8 mouse cellular contexts compared by ENCODE assay signal in genomic region chr5:125040128-125040584, GRCm38 (mm10). TPM values are rescaled to one million over a fixed set of nuclear protein-coding genes. Genes with fewer than 3 reads are reported as not detected.
DNase-seq lines count a peak whose midpoint lies in the region; ATAC-seq lines count a peak whose summit lies in the region.

No protein-coding gene starts in this region.

- H3K4me2 ChIP-seq in neural tube, embryonic 11.5 days (ENCODE audit: low read depth) = no peak overlapping the region
- no peak overlapping the region for H3K4me2 ChIP-seq in heart, embryonic 14.5 days (ENCODE audit: low read length)
- no peak overlapping the region for H3K4me2 ChIP-seq in limb, embryonic 15.5 days

- peaks cover 19% of the 10 kb centered on the region for H3K36me3 ChIP-seq in neural tube, embryonic 11.5 days (ENCODE audit: control insufficient read depth, insufficient read depth, low read length)
- peaks cover 91% of the 10 kb centered on the region for H3K36me3 ChIP-seq in heart, embryonic 14.5 days (ENCODE audit: control insufficient read depth, insufficient read depth, low read length)
- peaks cover 90% of the 10 kb centered on the region for H3K36me3 ChIP-seq in limb, embryonic 15.5 days

- ATAC-seq in neural tube, embryonic 11.5 days (ENCODE audit: insufficient read depth, low FRiP score, low TSS enrichment) = no peak
- ATAC-seq in heart, embryonic 14.5 days (ENCODE audit: insufficient number of reproducible peaks, insufficient read depth, low FRiP score, low read depth) = peak; percentile 29
- ATAC-seq in limb, embryonic 15.5 days (ENCODE audit: insufficient number of reproducible peaks, low FRiP score, low TSS enrichment, low read depth) = peak; percentile 28

- H3K27ac ChIP-seq in neural tube, embryonic 11.5 days (ENCODE audit: low read depth, low read length) = 0 out of 2 replicates have a peak overlapping the region, but pooled peaks have one; percentile 8
- peak overlapping the region in 1 of 2 experiments; percentile 37; a peak in 1 of 4 replicates for H3K27ac ChIP-seq in heart, embryonic 14.5 days (replicated peaks in 1 of 2; ENCODE audit: control insufficient read depth in 1 of 2, insufficient read depth in 1 of 2, low read depth in 2 of 2, low read length in 2 of 2)
- H3K27ac ChIP-seq in limb, embryonic 15.5 days = peak overlapping the region; percentile 59; the same call in 1 of the 2 replicates

- no peak for DNase-seq in neural tube, embryonic 11.5 days (ENCODE audit: low spot score)
- DNase-seq in neural tube, embryonic 10.5 days (ENCODE audit: extremely low spot score, low spot score) = no peak
- peak; percentile 85 for DNase-seq in cerebellum, adult 8-10 months
- DNase-seq in testis, postnatal 14 days (ENCODE audit: low spot score) = peak; percentile 92
- no peak for DNase-seq in thymus, postnatal 14 days
- DNase-seq in left cerebral cortex, adult 9 months (ENCODE audit: low spot score in 2 of 2) = no peak

- H3K4me1 ChIP-seq in neural tube, embryonic 11.5 days (ENCODE audit: control insufficient read depth, insufficient read depth, low read length) = no peaks in the 10 kb centered on the region
- H3K4me1 ChIP-seq in heart, embryonic 14.5 days (ENCODE audit: control insufficient read depth in 2 of 2, insufficient read depth in 2 of 2, low read length in 2 of 2) = peaks cover 11 to 20% of the 10 kb centered on the region in 2 experiments; a peak in 3 of 4 replicates
- H3K4me1 ChIP-seq in limb, embryonic 15.5 days = peaks cover 31% of the 10 kb centered on the region

- no peak overlapping the region for H3K4me3 ChIP-seq in neural tube, embryonic 11.5 days (ENCODE audit: low read depth, low read length)
- H3K4me3 ChIP-seq in heart, embryonic 14.5 days (ENCODE audit: control insufficient read depth in 1 of 2, insufficient read depth in 1 of 2, low read depth in 1 of 2, low read length in 2 of 2) = no peak overlapping the region
- no peak overlapping the region for H3K4me3 ChIP-seq in limb, embryonic 15.5 days

- no peak overlapping the region for H3K9ac ChIP-seq in neural tube, embryonic 11.5 days (ENCODE audit: low read length)
- no peak overlapping the region for H3K9ac ChIP-seq in heart, embryonic 14.5 days (ENCODE audit: low read length)
- no peak overlapping the region for H3K9ac ChIP-seq in limb, embryonic 15.5 days

- WGBS in neural tube, embryonic 11.5 days = 84% methylated on average over 5 of the region's 5 CpGs
- 59% methylated on average over 5 of the region's 5 CpGs for WGBS in heart, embryonic 14.5 days
- 46% methylated on average over 5 of the region's 5 CpGs for WGBS in limb, embryonic 15.5 days

- H3K27me3 ChIP-seq in neural tube, embryonic 11.5 days (ENCODE audit: control insufficient read depth, insufficient read depth, low read length) = no peaks in the 10 kb centered on the region
- H3K27me3 ChIP-seq in heart, embryonic 14.5 days (ENCODE audit: control insufficient read depth, insufficient read depth, low read length) = no peaks in the 10 kb centered on the region
- no peaks in the 10 kb centered on the region for H3K27me3 ChIP-seq in limb, embryonic 15.5 days

- H3K9me3 ChIP-seq in neural tube, embryonic 11.5 days (ENCODE audit: control insufficient read depth, low read length) = no peaks in the 10 kb centered on the region
- no peaks in the 10 kb centered on the region for H3K9me3 ChIP-seq in heart, embryonic 14.5 days (ENCODE audit: control insufficient read depth, low read length)
- no peaks in the 10 kb centered on the region for H3K9me3 ChIP-seq in limb, embryonic 15.5 days

RNA-seq across cellular contexts. Expression of gene Rflna, which starts 37.1 kb away (rescaled TPM):
- 7.7 and 8.6 TPM in 2 replicates for polyA plus RNA-seq in neural tube, embryonic 11.5 days (2014; fragmentation: Nextera tagmentation; extraction: Ambion mirVana)
- 1.3 and 1.6 TPM in 2 replicates for polyA plus RNA-seq in heart, embryonic 14.5 days (2014; fragmentation: Nextera tagmentation; extraction: Ambion mirVana)
- polyA plus RNA-seq in limb, embryonic 15.5 days (2015; fragmentation: Nextera tagmentation; extraction: Ambion mirVana) = 36.9 and 40.7 TPM in 2 replicates

Comparison
In these comparisons a context has a peak if more than half of its experiments do, and no peak if none do; other contexts are left out.
1. DNase-seq: peak in cerebellum, adult 8-10 months (single experiment) and testis, postnatal 14 days (single experiment); none in neural tube, embryonic 11.5 days (single experiment), neural tube, embryonic 10.5 days (single experiment), thymus, postnatal 14 days (single experiment) and left cerebral cortex, adult 9 months (0 of 2).